8 mouse cellular contexts compared by ENCODE assay signal in genomic region chr8:71485142-71486135, GRCm38 (mm10). TPM values are rescaled to one million over a fixed set of nuclear protein-coding genes. Genes with fewer than 3 reads are reported as not detected.
A peak's percentile ranks its signal among the peaks of the same experiment; 100 is the strongest.
DNase-seq lines count a peak whose midpoint lies in the region; ATAC-seq and TF ChIP-seq lines count a peak whose summit lies in the region.

Ano8 (minus strand) TSS chr8:71485963.

- no peaks in the 10 kb centered on the region for H3K27me3 ChIP-seq in ES-Bruce4 (ENCODE audit: control insufficient read depth, insufficient read depth, low read length, poor library complexity, severe bottlenecking)
- H3K27me3 ChIP-seq in forebrain, embryonic 16.5 days (replicated peaks; ENCODE audit: control insufficient read depth, insufficient read depth, low read length) = no peaks in the 10 kb centered on the region
- no peaks in the 10 kb centered on the region for H3K27me3 ChIP-seq in neural tube, embryonic 15.5 days (replicated peaks)

- 0 out of 2 replicates have a peak, but pooled peaks have one; percentile 6 for TF ChIP-seq EP300 in ES-Bruce4 (IDR thresholded peaks at IDR 0.05; ENCODE audit: insufficient read depth, low read depth, low read length)

- TF ChIP-seq POLR2A in ES-Bruce4 (IDR thresholded peaks at IDR 0.05; ENCODE audit: insufficient read depth, low read length) = no peak
- TF ChIP-seq POLR2A in lung, adult 2 months (IDR thresholded peaks at IDR 0.05; ENCODE audit: borderline replicate concordance, extremely low read depth, low read depth, low read length) = peak; percentile 31; the same call in 1 of the 2 replicates

- intact Hi-C loops in heart, postnatal 25 days (cut with DNase I) = no loop called here

- H3K9me3 ChIP-seq in ES-Bruce4 (replicated peaks; ENCODE audit: control insufficient read depth, insufficient read depth, low read length, poor library complexity, severe bottlenecking) = no peaks in the 10 kb centered on the region
- no peaks in the 10 kb centered on the region for H3K9me3 ChIP-seq in forebrain, embryonic 16.5 days (ENCODE audit: control insufficient read depth, low read length)
- H3K9me3 ChIP-seq in neural tube, embryonic 15.5 days (replicated peaks) = no peaks in the 10 kb centered on the region

- H3K9ac ChIP-seq in ES-Bruce4 (ENCODE audit: low read depth, poor library complexity, severe bottlenecking) = peak within 1 kb of the TSS; percentile 80
- peak within 1 kb of the TSS; percentile 100 for H3K9ac ChIP-seq in forebrain, embryonic 16.5 days (replicated peaks; ENCODE audit: low read depth, low read length)
- peak within 1 kb of the TSS; percentile 99 for H3K9ac ChIP-seq in neural tube, embryonic 15.5 days (replicated peaks)

- peak; percentile 86 for ATAC-seq in forebrain, embryonic 16.5 days
- ATAC-seq in neural tube, embryonic 15.5 days (ENCODE audit: low FRiP score) = peak; percentile 82

- no peak for TF ChIP-seq CTCF in ES-Bruce4 (IDR thresholded peaks at IDR 0.05; ENCODE audit: low read depth, low read length)
- TF ChIP-seq CTCF in lung, adult 2 months (IDR thresholded peaks at IDR 0.05; ENCODE audit: insufficient read depth, low read length) = no peak

- H3K4me2 ChIP-seq in forebrain, embryonic 16.5 days (ENCODE audit: low read length) = peak within 1 kb of the TSS; percentile 84
- peak within 1 kb of the TSS; percentile 86 for H3K4me2 ChIP-seq in neural tube, embryonic 15.5 days

- whole genome bisulfite sequencing in forebrain, embryonic 16.5 days = 4% methylated on average over 58 of the region's 58 CpGs
- WGBS in lung, adult 2 months = 6% methylated on average over 58 of the region's 58 CpGs
- WGBS in neural tube, embryonic 15.5 days = 6% methylated on average over 51 of the region's 58 CpGs

- H3K36me3 ChIP-seq in ES-Bruce4 (ENCODE audit: control insufficient read depth, insufficient read depth, low read length, poor library complexity, severe bottlenecking) = peaks cover 3% of the 10 kb centered on the region
- peaks cover 5% of the 10 kb centered on the region; the same call in 1 of the 2 replicates for H3K36me3 ChIP-seq in forebrain, embryonic 16.5 days (ENCODE audit: control insufficient read depth, insufficient read depth)
- H3K36me3 ChIP-seq in neural tube, embryonic 15.5 days = peaks cover 25% of the 10 kb centered on the region

- H3K4me1 ChIP-seq in ES-Bruce4 (ENCODE audit: control insufficient read depth, insufficient read depth, low read length) = no peaks in the 10 kb centered on the region
- H3K4me1 ChIP-seq in forebrain, embryonic 16.5 days (replicated peaks; ENCODE audit: control insufficient read depth, insufficient read depth, low read length) = peaks cover 45% of the 10 kb centered on the region
- H3K4me1 ChIP-seq in lung, adult 2 months (ENCODE audit: control insufficient read depth, insufficient read depth, low read length) = peaks cover 19% of the 10 kb centered on the region
- peaks cover 69% of the 10 kb centered on the region for H3K4me1 ChIP-seq in neural tube, embryonic 15.5 days

- peak within 1 kb of the TSS; percentile 67 for H3K4me3 ChIP-seq in ES-Bruce4 (ENCODE audit: low read depth, low read length)
- H3K4me3 ChIP-seq in forebrain, embryonic 16.5 days (replicated peaks; ENCODE audit: low read length) = peak within 1 kb of the TSS; percentile 83
- H3K4me3 ChIP-seq in lung, adult 2 months (replicated peaks; ENCODE audit: extremely low read depth, low read depth, low read length) = peak within 1 kb of the TSS; percentile 74
- H3K4me3 ChIP-seq in neural tube, embryonic 15.5 days (replicated peaks) = peak within 1 kb of the TSS; percentile 84

- DNase-seq in c-Kit-positive CD71-positive TER-119-positive erythroid progenitor cells, embryonic 14.5 days (ENCODE audit: low spot score) = peak; percentile 63
- peak; percentile 65 for DNase-seq in heart, postnatal 25 days (ENCODE audit: low spot score)
- DNase-seq in layer of hippocampus, adult 18-20 months (ENCODE audit: low spot score in 2 of 2) = peak; percentile 83 to 89
- DNase-seq in lung, adult 2 months = peak; percentile 74
- peak; percentile 85 for DNase-seq in testis, postnatal 10 days (ENCODE audit: low spot score)

- H3K27ac ChIP-seq in ES-Bruce4 (ENCODE audit: insufficient read depth, low read length) = no peak within 1 kb of the TSS
- peak within 1 kb of the TSS; percentile 86 for H3K27ac ChIP-seq in forebrain, embryonic 16.5 days (ENCODE audit: low read length)
- H3K27ac ChIP-seq in neural tube, embryonic 15.5 days (replicated peaks) = peak within 1 kb of the TSS; percentile 85

RNA-seq across cellular contexts. Expression of gene Ano8, which starts in this region (rescaled TPM):
- 7.0 and 7.1 TPM in 2 replicates for polyA plus RNA-seq in ES-Bruce4 (2011; ENCODE audit: insufficient read depth, insufficient read length, low read depth, missing spikeins)
- 4.1 and 4.4 TPM in 2 replicates for polyA plus RNA-seq in forebrain, embryonic 16.5 days (2015; fragmentation: Nextera tagmentation; extraction: Ambion mirVana)
- total RNA-seq in heart, postnatal 25 days (2021) = 10 to 100 TPM; 17.0 to 18.2 TPM
- 10 to 100 TPM; 48.4 to 49.2 TPM for total RNA-seq in layer of hippocampus, adult 18-20 months (2021)
- 25.5 and 30.6 TPM in 2 replicates for polyA plus RNA-seq in lung, adult 2 months (2012; rRNA removed)
- 5.7 and 6.8 TPM in 2 replicates for polyA plus RNA-seq in neural tube, embryonic 15.5 days (2015; fragmentation: Nextera tagmentation; extraction: Ambion mirVana)
